18 mouse cellular contexts compared by ENCODE assay signal in the genomic region with DNA sequence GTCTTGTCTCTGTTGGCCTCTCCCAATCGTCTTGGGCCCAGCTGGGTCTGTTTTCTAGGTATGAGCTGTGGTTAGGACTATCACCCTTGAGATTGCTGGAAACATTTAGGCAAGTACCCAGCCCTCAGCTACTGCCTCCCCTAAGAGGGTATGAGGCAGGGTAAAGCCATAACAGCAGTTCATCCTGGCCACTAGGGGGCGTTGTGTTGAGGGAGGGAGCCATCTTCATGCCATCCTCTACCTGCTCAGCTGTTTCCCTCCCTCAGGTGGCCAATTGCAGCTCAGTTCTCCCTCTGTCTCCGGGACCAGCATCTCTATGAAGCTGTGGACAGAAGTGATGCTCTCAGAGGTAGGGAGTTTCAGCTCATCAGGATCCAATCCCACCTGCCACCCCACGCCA.
DNase-seq lines count a peak whose midpoint lies in the region; ATAC-seq and TF ChIP-seq lines count a peak whose summit lies in the region.
"Had no signal": no experiment of that assay in that cellular context is flagged by ENCODE, and none has a peak within 500 bp of the region (broad histone marks: within the 10 kb centered on the region; RNA-seq: fewer than 3 reads in every experiment).

No protein-coding gene starts in this region.

- no peaks in the 10 kb centered on the region for H3K27me3 ChIP-seq in intestine, postnatal 0 days (replicated peaks; ENCODE audit: control insufficient read depth, insufficient read depth, low read length)
- no peaks in the 10 kb centered on the region for H3K27me3 ChIP-seq in intestine, embryonic 16.5 days (replicated peaks; ENCODE audit: control insufficient read depth, insufficient read depth, low read length)
- no peaks in the 10 kb centered on the region for H3K27me3 ChIP-seq in lung, embryonic 14.5 days (ENCODE audit: insufficient read depth, low read length)
- no peaks in the 10 kb centered on the region for H3K27me3 ChIP-seq in ES-Bruce4 (ENCODE audit: control insufficient read depth, insufficient read depth, low read length, poor library complexity, severe bottlenecking)
- H3K27me3 ChIP-seq in kidney, embryonic 15.5 days, result no peaks in the 10 kb centered on the region
- H3K27me3 ChIP-seq: lung, embryonic 15.5 days; stomach, embryonic 15.5 days had no signal

- TF ChIP-seq CTCF in intestine, postnatal 0 days (IDR thresholded peaks at IDR 0.05; ENCODE audit: low read depth), result peak; percentile 50
- peak; percentile 47 for TF ChIP-seq CTCF in lung, embryonic 14.5 days (IDR thresholded peaks at IDR 0.05; ENCODE audit: low read depth)
- peak; percentile 62 for TF ChIP-seq CTCF in ES-Bruce4 (IDR thresholded peaks at IDR 0.05; ENCODE audit: low read depth, low read length)
- peak; percentile 32 for TF ChIP-seq CTCF in cortical plate, adult 2 months (IDR thresholded peaks at IDR 0.05; ENCODE audit: extremely low read depth, insufficient read depth, low read length)

- H3K27ac ChIP-seq in intestine, postnatal 0 days (ENCODE audit: low read depth, low read length), result no peak overlapping the region
- H3K27ac ChIP-seq in intestine, embryonic 16.5 days (ENCODE audit: low read length), result no peak overlapping the region
- H3K27ac ChIP-seq in lung, embryonic 14.5 days (ENCODE audit: low read depth), result no peak overlapping the region
- H3K27ac ChIP-seq in ES-Bruce4 (ENCODE audit: insufficient read depth, low read length), result no peak overlapping the region
- H3K27ac ChIP-seq in cortical plate, adult 2 months (ENCODE audit: insufficient read depth, low read length), result no peak overlapping the region
- H3K27ac ChIP-seq in kidney, embryonic 15.5 days, result no peak overlapping the region
- H3K27ac ChIP-seq: limb, embryonic 12.5 days; lung, embryonic 15.5 days; stomach, embryonic 15.5 days had no signal

- no peak overlapping the region for H3K9ac ChIP-seq in intestine, postnatal 0 days (ENCODE audit: low read depth, low read length)
- H3K9ac ChIP-seq in intestine, embryonic 16.5 days (ENCODE audit: low read depth, low read length), result no peak overlapping the region
- H3K9ac ChIP-seq in lung, embryonic 14.5 days, result no peak overlapping the region
- H3K9ac ChIP-seq in ES-Bruce4 (ENCODE audit: low read depth, poor library complexity, severe bottlenecking), result no peak overlapping the region
- no peak overlapping the region for H3K9ac ChIP-seq in kidney, embryonic 15.5 days
- H3K9ac ChIP-seq: heart, embryonic 12.5 days; limb, embryonic 12.5 days; lung, embryonic 15.5 days; stomach, embryonic 15.5 days had no signal

- no peak for ATAC-seq in intestine, postnatal 0 days
- no peak for ATAC-seq in intestine, embryonic 16.5 days
- no peak for ATAC-seq in lung, embryonic 14.5 days (ENCODE audit: insufficient read depth)
- ATAC-seq in kidney, embryonic 15.5 days (replicated peaks; ENCODE audit: low FRiP score), result no peak
- ATAC-seq: forebrain, embryonic 14.5 days; hindbrain, embryonic 16.5 days had no signal

- 47% methylated on average over 4 of the region's 4 CpGs for WGBS in intestine, postnatal 0 days
- WGBS in intestine, embryonic 16.5 days, result 43% methylated on average over 4 of the region's 4 CpGs
- 49% methylated on average over 4 of the region's 4 CpGs for WGBS in lung, embryonic 14.5 days
- WGBS in kidney, embryonic 15.5 days, result 55% methylated on average over 4 of the region's 4 CpGs

- H3K4me3 ChIP-seq in intestine, postnatal 0 days (ENCODE audit: low read depth, low read length), result no peak overlapping the region
- H3K4me3 ChIP-seq in intestine, embryonic 16.5 days (ENCODE audit: low read length), result no peak overlapping the region
- H3K4me3 ChIP-seq in lung, embryonic 14.5 days (ENCODE audit: low read depth, low read length), result no peak overlapping the region
- H3K4me3 ChIP-seq in ES-Bruce4 (ENCODE audit: low read depth, low read length), result no peak overlapping the region
- H3K4me3 ChIP-seq in cortical plate, adult 2 months (ENCODE audit: insufficient read depth, low read length), result no peak overlapping the region
- H3K4me3 ChIP-seq in kidney, embryonic 15.5 days (replicated peaks), result no peak overlapping the region
- H3K4me3 ChIP-seq: heart, embryonic 12.5 days; limb, embryonic 12.5 days; lung, embryonic 15.5 days; stomach, embryonic 15.5 days had no signal

- TF ChIP-seq POLR2A in ES-Bruce4 (IDR thresholded peaks at IDR 0.05; ENCODE audit: insufficient read depth, low read length), result no peak
- no peak for TF ChIP-seq POLR2A in cortical plate, adult 2 months (IDR thresholded peaks at IDR 0.05; ENCODE audit: extremely low read depth, insufficient read depth, low read length)

- no peaks in the 10 kb centered on the region for H3K36me3 ChIP-seq in intestine, postnatal 0 days (ENCODE audit: control insufficient read depth, insufficient read depth)
- H3K36me3 ChIP-seq in intestine, embryonic 16.5 days (ENCODE audit: control insufficient read depth, insufficient read depth, low read length), result no peaks in the 10 kb centered on the region
- H3K36me3 ChIP-seq in lung, embryonic 14.5 days (ENCODE audit: insufficient read depth), result no peaks in the 10 kb centered on the region
- H3K36me3 ChIP-seq in ES-Bruce4 (ENCODE audit: control insufficient read depth, insufficient read depth, low read length, poor library complexity, severe bottlenecking), result no peaks in the 10 kb centered on the region
- no peaks in the 10 kb centered on the region for H3K36me3 ChIP-seq in kidney, embryonic 15.5 days
- H3K36me3 ChIP-seq: heart, embryonic 12.5 days; limb, embryonic 12.5 days; lung, embryonic 15.5 days; stomach, embryonic 15.5 days had no signal

- H3K4me1 ChIP-seq in intestine, postnatal 0 days (replicated peaks; ENCODE audit: control insufficient read depth, insufficient read depth, low read length), result no peaks in the 10 kb centered on the region
- H3K4me1 ChIP-seq in intestine, embryonic 16.5 days (ENCODE audit: control insufficient read depth, insufficient read depth, low read length), result no peaks in the 10 kb centered on the region
- H3K4me1 ChIP-seq in lung, embryonic 14.5 days (ENCODE audit: insufficient read depth), result no peaks in the 10 kb centered on the region
- H3K4me1 ChIP-seq in ES-Bruce4 (ENCODE audit: control insufficient read depth, insufficient read depth, low read length), result no peaks in the 10 kb centered on the region
- H3K4me1 ChIP-seq in cortical plate, adult 2 months (ENCODE audit: control insufficient read depth, insufficient read depth, low read length), result peaks cover 4% of the 10 kb centered on the region
- H3K4me1 ChIP-seq in kidney, embryonic 15.5 days, result no peaks in the 10 kb centered on the region
- H3K4me1 ChIP-seq: heart, embryonic 12.5 days; limb, embryonic 12.5 days; lung, embryonic 15.5 days; stomach, embryonic 15.5 days had no signal

- H3K9me3 ChIP-seq in intestine, postnatal 0 days (ENCODE audit: control insufficient read depth), result no peaks in the 10 kb centered on the region
- no peaks in the 10 kb centered on the region for H3K9me3 ChIP-seq in intestine, embryonic 16.5 days (ENCODE audit: control insufficient read depth, low read length)
- H3K9me3 ChIP-seq in lung, embryonic 14.5 days (ENCODE audit: low read depth, low read length), result no peaks in the 10 kb centered on the region
- no peaks in the 10 kb centered on the region for H3K9me3 ChIP-seq in ES-Bruce4 (replicated peaks; ENCODE audit: control insufficient read depth, insufficient read depth, low read length, poor library complexity, severe bottlenecking)
- H3K9me3 ChIP-seq in kidney, embryonic 15.5 days (replicated peaks), result no peaks in the 10 kb centered on the region
- H3K9me3 ChIP-seq: heart, embryonic 12.5 days; limb, embryonic 12.5 days; lung, embryonic 15.5 days; stomach, embryonic 15.5 days had no signal

- H3K4me2 ChIP-seq in intestine, postnatal 0 days (replicated peaks; ENCODE audit: low read depth), result no peak overlapping the region
- H3K4me2 ChIP-seq in intestine, embryonic 16.5 days (ENCODE audit: low read depth, low read length), result no peak overlapping the region
- H3K4me2 ChIP-seq in lung, embryonic 14.5 days, result no peak overlapping the region
- no peak overlapping the region for H3K4me2 ChIP-seq in kidney, embryonic 15.5 days
- H3K4me2 ChIP-seq: heart, embryonic 12.5 days; limb, embryonic 12.5 days; lung, embryonic 15.5 days; stomach, embryonic 15.5 days had no signal

- TF ChIP-seq EP300 in ES-Bruce4 (IDR thresholded peaks at IDR 0.05; ENCODE audit: insufficient read depth, low read depth, low read length), result no peak

- DNase-seq in lung, embryonic 14.5 days, result no peak
- no peak for DNase-seq in lung, postnatal 4 days
- no peak for DNase-seq in layer of hippocampus, adult 9-10 months (ENCODE audit: low spot score)
- DNase-seq: adrenal gland, postnatal 25 days; cerebellum, adult 9-11 months; spleen, adult 18-20 months; thymus, postnatal 25 days had no signal
